Mouse (Mus musculus) T-helper 17 cell (primary cell): Measurements from ENCODE around the gene Adck1.

Source experiments
- in situ Hi-C, 2 experiments: fragments of 300-600 bp; cut with MboI, MseI; formaldehyde crosslinking; loops; 1 replicate in 1 of 2; 2 replicates in 1 of 2; pipeline ENCODE4 v1.15.1; 2025; ENCODE audit warnings: high pct_unique_total_duplicates in 2 of 2

Gene Adck1

GRCm38 (mm10) chr12:88472832-88473231 lies 112.5 kb downstream of the Adck1 start:
- in situ Hi-C loops: no loop called here

GRCm38 (mm10) chr12:88473796-88474195 lies 113.4 kb downstream of the Adck1 start:
- in situ Hi-C loops: no loop called here

GRCm38 (mm10) chr12:88475833-88476232 lies 115.5 kb downstream of the Adck1 start:
- in situ Hi-C loops: no loop called here

- in situ Hi-C loops: no loop called here
These were observed 116.3 kb downstream of the Adck1 start for GRCm38 (mm10) chr12:88476702-88477101.

GRCm38 (mm10) chr12:88481657-88482056 lies 121.3 kb downstream of the Adck1 start:
- in situ Hi-C loops: no loop called here

- in situ Hi-C loops: no loop called here
These were observed 130.5 kb downstream of the Adck1 start for GRCm38 (mm10) chr12:88490881-88491280.
